Mouse (Mus musculus) olfactory bulb, adult 2 months (tissue): ENCODE measurements around the gene Pam.

ENCODE experiments used
- CTCF ChIP-seq: fragments of 200-500 bp; IDR thresholded peaks from 2 replicates; pipeline ENCODE4 v1.5.1; 2012; ENCODE audit warnings: low read depth, mild to moderate bottlenecking, low read length, moderate library complexity; ENCODE audit not compliant: insufficient read depth
- POLR2A ChIP-seq: fragments of 200-500 bp; IDR thresholded peaks from 2 replicates; pipeline ENCODE4 v1.6.1; 2012; ENCODE audit warnings: mild to moderate bottlenecking, low read depth, low read length, moderate library complexity; ENCODE audit not compliant: insufficient read depth

DNA sequence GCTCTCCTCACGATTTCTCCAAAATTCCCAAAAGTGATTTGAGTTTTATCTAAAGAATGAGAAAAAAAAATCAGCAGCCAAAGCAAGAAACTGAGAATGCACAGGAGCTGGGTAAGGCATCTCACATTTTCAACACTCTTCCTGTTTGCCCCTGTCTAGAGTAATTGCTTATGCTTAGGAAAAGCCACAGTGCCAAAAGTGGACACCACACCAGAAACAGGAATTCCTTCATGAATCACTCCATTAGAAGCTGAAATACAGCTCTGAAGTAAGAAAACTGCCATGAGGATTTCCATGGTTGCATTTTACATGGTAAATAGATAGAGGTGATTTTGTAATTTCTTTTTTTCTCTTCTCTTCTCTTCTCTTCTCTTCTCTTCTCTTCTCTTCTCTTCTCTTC is 36.0 kb downstream of the Pam start:
- TF ChIP-seq POLR2A (no peak), CTCF (no peak)
